Mouse (Mus musculus): Measurements from ENCODE around the gene Naip2.
"Not testable (repeated sequence)": the region's sequence is repeated elsewhere in the genome, so short reads cannot be mapped to it uniquely, and the experiment has no call there.

Naip2 gene

DNA sequence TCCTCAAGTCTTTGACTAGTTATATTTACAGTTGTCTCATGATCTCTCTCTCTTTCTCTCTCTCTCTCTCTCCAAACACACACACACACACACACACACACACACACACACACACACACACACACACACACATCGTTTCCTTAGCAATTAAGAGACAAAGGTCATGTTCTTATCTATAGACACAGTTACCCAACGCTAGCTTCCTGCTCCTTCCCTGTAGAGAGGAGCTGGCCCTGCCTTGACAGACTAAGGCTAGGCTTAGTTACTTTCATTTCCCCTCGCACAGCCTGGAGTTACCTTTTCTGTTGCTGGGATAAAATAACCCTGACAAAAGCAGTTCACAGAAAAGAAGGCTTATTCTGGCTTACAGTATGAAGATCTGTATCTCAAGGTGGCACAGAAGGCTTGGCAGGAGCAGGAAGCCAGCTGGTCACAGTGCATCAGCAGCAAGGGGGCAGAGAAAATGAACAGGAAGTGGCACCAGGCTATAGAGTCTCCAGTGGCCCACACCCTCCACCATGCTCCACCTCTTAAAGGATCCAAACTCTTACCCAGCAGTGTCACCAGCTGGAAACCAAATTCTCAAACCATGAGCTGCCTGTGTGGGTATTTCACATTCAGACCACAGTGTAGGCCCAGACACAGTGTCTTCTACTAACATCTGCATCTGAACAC is at the start of gene Naip2:
Naip2 (minus strand) TSS at position 434 of the 675 bp plus-strand sequence.
- DNase-seq (ENCODE audit: low spot score), result not testable (repeated sequence)

DNA sequence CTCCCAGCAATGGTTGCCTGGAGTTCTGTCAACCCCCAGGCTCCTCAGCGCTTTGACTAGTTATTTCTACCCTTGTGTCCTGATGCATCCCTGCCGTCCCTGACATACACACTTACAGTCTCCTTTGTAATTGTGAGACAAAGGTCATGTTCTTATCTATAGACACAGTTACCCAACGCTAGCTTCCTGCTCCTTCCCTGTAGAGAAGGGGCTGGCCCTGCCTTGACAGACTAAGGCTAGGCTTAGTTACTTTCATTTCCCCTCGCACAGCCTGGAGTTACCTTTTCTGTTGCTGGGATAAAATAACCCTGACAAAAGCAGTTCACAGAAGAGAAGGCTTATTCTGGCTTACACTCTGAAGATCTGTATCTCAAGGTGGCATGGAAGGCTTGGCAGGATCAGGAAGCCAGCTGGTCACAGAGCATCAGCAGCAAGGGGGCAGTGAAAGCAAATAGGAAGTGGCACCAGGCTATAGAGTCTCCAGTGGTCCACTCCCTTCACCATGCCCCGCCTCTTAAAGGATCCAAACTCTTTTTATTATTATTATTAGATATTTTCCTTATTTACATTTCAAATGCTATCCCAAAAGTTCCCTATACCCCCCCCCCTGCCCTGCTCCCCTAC is 45.1 kb upstream of the Naip2 start:
- not testable (repeated sequence) for DNase-seq (ENCODE audit: low spot score)

DNA sequence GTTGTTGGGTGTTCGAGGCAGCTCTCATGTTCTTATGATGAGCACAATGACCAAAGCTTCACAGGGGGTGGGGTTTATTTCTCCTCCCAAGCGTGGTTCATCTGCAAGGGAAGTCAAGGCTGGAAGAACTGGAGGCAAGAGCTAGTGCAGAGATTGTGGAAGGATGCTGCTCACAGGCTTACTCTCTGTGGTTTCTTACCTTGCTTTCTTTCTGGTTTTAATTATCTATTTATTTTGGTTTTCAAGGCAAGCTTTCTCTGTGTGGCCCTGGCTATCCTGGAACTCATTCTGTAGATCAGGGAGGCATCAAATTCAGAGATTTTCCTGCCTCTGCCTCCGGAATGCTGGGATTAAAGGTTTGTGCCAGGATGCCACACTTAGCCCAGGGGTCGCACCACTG is 44.3 kb upstream of the Naip2 start, which contains the start of gene Naip5:
Naip5 (minus strand) TSS at position 101 of the 400 bp plus-strand sequence.
- not testable (repeated sequence) for DNase-seq (ENCODE audit: low spot score)

DNA sequence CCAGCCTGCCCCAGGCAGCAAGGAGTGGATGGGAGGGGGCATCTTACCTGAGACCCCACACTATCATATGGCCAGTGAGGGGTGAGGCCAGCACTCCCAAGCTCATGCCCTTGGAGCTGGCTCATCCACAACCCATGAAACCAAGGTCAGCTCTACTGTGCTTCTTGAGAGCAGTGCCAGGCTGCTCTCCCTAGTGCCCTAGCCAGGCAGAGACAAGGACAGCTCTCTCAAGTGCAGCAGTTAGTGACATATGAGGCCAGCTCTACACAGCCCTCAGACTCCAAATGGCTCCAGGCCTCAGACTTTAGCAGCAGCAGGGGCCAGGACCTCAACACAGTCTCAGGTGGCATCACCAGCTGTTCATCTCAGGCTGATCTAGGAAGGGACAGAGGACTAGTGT is 41.8 kb upstream of the Naip2 start:
- DNase-seq (ENCODE audit: low spot score), result no peak

DNA sequence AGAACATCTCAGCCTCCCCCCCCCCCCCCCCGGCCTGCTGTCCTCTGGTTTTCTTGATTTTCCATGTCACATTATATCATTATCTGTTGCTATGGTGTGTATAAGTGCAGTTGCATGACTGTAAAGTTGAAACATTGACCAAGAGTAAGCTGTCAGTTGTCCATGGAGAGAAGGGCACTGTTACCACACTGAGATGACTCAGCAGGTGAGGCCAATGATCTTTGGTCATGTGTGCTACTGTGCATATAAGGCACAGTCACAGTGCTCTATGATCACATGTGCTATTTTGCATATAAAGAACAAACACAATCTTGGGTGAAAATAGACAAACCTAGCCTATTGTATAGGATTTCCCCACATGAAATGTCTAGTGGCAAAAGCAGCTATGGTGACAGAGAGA is 11.8 kb upstream of the Naip2 start:
- not testable (repeated sequence) for DNase-seq (ENCODE audit: low spot score)

DNA sequence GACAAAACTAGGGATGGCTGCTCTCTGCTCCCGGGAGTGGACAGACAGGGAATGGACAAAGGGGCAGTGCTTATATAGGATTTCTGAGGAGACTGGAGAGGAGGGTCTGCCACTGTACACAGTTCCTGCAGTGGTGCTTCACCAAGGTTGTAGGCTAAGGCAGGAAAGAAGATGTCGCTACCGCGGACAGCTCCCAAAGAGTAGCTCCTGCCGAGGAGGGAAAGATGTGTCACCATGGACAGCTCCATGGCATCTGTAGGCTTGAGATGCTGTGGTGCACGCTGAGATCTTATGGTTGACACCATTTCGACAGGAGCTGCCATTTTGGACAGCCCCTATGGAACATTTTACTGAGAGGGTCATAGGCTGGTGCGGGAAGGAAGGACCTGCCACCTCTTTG is 8.6 kb upstream of the Naip2 start:
- DNase-seq (ENCODE audit: low spot score), result peak; percentile 51

DNA sequence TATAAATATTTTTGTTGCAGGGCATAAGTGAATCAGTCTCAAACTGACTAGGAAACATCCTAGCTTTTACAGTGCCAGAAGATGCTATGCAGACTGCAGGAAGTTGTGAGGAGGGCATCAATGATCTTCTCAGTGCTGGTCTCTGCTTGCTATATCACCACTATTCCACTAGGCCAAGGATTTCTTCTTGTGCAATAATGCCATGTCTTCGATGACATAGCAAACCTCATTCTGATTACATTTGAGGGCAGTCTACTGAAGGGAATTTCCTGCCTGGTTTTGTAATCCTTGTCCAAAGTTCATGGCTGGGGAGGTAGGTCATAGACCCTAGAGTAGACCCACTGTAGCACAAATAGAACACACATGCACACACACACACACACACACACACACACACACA is 1.4 kb upstream of the Naip2 start:
- DNase-seq (ENCODE audit: low spot score), result no peak

DNA sequence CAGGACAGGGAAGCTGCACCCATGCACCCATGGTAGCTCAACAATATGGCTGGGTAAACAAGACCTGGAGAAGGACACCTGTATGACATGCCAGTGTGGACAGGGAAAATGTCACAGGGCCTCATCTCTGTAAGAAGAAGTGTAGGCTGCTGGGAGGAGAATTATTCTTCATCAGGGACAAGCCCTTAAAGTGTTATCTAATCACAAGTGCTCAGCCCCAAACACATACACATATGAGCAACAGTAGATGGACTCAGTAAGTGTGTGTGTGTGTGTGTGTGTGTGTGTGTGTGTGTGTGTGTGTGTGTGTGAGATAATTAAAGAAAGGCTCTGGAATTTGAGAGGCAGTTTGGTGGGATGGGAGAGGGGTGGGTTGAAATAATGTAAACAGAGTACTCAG is 1.1 kb downstream of the Naip2 start:
- DNase-seq (ENCODE audit: low spot score), result no peak

DNA sequence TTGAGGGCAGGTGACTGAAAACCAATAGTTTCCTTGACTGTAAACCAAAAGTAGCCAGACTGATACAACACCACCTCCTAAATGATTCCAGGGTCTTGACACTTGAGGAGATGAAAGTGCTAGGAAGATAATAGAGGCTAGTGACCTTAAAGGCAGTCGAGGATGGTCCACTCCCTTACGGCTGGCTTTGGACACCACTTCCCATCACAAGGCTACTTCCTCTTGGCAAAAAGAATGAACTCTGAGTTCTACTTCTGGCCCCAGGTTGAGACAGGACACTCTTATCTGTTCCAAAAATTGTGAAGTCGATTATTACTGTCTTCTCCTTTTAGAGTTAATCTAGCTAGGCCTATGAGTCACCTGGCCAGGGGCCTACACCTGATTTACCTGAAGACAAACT is 6.5 kb downstream of the Naip2 start:
- DNase-seq (ENCODE audit: low spot score), result no peak

DNA sequence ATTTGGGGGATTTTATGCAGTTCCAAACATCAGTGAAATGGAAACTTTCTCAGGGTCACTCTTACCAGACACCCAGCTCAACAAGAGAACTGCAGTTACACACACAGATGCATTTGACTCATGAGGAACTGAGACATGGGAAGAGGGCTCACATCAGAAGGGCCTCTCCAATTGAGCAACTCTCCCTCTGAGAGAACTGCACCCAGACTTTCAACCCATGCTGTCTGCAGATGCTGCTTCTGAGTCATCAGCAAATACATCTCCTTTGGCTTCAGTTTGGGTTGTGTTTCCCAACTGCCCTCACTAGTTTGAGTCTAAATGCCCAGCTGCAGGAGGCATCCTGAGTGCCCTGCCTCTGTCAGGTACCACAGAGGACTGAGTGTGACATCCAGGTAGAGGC is 18.8 kb downstream of the Naip2 start:
- not testable (repeated sequence) for DNase-seq (ENCODE audit: low spot score)

DNA sequence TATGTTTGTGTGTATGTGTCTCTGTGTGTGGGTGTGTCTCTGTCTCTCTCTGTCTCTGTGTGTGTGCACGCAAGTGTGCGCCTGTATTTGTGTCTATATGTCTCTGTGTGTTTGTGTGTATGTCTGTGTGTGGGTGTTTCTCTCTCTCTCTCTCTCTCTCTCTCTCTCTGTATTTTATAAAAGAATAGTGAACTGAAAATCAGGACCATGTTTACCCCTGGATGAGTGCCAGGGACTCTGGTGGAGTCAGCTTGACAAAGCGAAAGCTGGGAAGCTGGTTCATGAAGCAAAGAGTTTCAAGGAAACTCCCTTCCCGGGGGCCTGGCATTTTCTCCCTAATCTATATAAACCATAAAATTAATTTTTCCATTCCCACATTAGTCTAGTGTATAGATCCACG is 27.5 kb downstream of the Naip2 start:
- DNase-seq (ENCODE audit: low spot score), result not testable (repeated sequence)

DNA sequence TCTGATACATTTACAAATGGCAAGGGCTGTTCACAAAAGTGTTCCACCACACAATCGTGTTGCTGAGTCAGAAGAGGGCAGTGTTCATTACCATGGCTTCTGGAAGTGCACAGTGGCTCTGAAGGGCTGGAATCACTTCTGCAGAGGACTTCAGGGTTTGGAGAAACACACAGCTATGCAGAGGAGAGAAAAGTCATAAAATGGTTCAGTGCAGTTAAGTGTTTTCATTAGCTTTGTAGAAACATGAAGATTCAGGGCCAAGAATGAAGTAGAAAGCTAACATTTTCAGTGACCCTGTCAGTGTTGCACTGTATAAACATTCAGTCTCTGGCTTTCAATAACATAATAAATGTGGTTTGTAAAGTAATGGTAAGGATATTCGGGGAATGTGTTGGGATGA is 35.5 kb downstream of the Naip2 start:
- not testable (repeated sequence) for DNase-seq (ENCODE audit: low spot score)

DNA sequence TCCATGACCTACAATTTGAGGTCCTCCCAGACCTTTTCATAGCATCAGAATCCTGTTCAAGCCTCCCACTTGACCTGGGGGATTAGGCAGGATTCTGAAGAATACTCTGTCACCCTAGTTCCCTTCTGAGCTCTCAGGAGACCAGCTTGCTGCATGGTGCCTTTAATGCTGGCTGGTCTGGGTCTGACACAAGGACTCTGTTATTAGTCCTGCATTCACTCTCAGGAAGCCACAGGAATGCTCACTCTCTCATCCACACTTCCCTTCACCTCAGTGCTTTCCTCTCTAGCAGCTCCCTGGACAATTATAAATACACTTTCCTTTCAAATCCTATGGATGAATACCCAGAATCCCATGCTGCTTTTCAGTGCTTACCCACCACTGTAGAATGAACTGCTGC is 39.4 kb downstream of the Naip2 start:
- not testable (repeated sequence) for DNase-seq (ENCODE audit: low spot score)

DNA sequence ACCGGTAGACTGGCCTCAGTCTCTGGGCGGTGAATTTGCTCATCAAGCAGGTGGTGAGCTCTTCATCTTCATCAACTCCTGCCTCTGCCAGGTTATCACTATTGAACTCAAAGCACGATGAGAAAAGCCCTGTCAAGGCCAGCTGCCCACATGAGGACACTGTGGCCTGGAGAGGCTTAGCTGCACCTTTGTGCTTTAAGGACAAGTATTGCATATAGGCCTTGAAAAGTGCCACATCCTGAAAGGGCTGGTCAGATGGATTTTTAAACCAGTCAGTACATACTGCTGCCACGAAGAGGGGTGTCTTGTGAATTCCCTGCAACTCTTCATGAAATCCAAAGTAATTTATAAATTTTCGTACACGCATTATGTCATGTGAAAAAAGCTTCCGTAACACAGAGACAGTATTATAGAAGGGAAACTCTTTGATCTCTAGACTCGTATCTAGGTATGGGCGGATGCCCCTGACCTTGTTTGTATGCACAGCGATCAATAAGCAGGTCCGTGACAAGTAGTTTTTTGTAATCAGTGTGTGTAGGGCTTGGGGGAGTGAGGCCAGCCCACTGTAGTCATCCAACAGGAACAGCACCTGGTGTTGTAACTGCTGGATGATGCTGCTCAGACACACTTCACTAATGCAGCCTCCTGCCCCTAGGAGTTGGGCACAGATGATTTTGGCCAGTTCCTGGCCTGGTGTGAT is 40.6 kb downstream of the Naip2 start:
- DNase-seq (ENCODE audit: low spot score), result not testable (repeated sequence)

DNA sequence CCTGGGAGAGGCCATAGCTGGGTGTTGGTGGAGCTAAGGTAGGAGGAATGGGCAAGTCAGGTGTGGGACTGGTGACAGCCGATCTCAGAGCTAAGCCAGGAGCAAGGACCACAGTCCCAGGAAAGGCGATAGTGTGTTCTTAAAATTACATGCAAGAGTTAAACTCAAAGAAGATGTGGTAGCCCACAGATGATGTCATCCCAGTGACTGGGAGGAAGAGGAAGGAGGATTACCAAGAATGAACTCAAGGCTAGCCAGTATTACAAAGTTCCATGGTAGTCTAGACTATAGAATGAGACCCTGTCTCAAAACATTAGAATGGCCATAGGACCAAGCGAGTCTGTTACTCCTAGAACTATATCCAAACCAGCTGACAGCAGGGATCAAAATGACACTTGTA is 45.3 kb downstream of the Naip2 start:
- no peak for DNase-seq (ENCODE audit: low spot score)

DNA sequence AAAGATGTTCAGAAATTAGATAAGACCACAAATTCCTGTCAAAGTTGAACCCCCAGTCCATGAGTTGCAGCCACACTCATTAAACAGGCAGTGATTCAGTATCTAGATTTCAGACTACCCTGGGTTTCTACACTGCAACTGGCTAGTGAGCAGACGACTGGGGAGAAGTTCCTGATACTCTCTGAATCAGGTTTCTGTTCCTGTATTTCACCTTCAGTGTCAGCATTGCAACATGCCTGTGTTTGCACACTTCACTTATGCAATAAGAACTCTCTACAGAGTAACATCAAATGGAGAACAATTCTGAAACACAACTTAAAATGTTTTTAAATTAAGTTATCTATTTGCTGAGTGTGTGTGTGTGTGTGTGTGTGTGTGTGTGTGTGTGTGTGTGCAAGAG is 49.2 kb downstream of the Naip2 start:
- no peak for DNase-seq (ENCODE audit: low spot score)

DNA sequence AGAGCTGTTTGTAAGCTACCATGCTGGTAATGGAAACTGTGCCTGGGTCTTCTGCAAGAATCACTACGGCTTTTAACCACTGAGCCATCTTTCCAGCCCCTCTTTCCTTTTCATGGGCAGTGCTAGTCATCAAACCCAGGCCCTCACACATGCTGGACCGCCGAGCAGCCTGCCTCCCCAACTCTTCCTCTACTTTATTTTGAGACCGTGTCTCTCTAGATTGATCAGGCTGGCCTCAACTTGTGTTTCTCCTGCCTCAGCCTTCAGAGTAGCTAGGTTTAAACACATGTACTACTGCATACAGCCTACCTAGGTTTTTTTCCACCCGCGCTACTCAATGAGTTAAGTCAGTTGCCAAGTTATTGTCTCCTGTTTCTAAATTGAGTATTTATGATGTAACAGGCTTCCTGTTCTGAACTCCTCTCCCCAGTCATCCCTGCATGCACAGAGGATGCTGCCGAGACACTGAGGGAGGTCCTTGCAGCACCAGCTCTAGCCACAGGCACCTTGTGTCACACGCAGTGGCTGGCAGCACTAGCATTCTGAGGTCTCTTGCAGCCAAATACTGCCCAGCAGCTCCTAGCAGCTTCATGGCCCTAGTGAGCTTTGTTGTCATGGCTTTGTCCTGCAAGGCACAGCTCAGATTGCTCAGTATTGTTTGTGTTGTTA is 60.1 kb downstream of the Naip2 start:
- DNase-seq (ENCODE audit: low spot score), result no peak

DNA sequence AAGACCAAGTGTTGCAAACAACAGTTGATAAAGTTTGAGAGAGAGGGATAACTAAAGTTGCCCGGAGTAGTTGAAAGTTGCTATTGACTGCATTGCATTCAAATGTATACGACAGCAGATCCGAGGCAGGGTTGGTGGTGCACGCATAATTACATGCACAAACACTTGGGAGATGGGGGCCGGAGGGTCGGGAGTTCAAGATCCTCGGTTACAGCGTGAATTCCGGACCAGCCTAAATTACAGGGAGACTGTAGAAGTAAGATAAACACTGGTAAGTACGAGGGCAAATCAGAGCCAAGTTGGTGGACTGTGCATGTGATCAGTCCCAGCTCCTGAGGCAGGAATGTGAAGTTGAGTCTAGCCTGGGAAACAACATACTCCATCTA is 76.6 kb downstream of the Naip2 start:
- no peak for DNase-seq (ENCODE audit: low spot score)

DNA sequence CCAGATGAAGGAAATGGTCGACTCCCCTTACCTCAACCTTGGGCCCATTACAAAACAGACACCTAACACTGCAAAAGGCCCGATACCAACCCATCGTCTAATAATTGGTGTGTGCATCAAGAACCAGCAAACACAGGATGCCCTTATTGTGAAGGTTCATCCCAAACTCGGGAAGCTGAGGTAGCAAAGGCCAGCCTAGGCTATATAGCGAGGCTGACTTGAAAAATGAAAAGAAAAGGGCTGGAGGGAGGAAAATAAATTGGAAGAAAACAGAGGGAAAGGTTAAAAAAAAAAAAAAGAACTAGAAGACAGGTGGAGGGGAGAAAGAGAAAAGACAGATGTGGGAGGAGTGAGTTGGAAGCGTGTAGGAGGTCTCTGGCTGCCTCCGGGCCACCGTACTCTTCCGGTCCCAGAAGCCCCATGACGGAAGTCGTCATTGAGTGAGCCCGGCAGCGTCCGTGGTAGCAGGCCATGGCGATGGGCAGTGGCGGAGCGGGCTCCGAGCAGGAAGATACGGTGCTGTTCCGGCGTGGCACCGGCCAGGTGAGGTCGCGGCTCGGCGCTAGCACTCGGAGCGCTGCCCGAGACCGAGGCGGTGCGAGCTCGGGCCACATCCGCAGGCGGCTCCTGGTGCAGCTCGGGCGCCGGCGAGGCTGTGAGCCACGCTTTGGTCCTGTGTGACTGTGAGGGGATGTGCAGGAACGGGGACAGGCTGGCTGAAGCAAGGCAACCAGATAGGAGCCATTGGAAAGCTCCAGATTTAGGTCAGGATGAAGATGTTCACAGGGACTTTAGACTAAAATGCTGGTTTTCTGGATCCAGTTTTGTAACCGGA is 77.3 kb downstream of the Naip2 start, which contains the start of gene Smn1:
Smn1 (plus strand) TSS at position 430 of the 835 bp plus-strand sequence.
- peak; percentile 96 for DNase-seq (ENCODE audit: low spot score)

DNA sequence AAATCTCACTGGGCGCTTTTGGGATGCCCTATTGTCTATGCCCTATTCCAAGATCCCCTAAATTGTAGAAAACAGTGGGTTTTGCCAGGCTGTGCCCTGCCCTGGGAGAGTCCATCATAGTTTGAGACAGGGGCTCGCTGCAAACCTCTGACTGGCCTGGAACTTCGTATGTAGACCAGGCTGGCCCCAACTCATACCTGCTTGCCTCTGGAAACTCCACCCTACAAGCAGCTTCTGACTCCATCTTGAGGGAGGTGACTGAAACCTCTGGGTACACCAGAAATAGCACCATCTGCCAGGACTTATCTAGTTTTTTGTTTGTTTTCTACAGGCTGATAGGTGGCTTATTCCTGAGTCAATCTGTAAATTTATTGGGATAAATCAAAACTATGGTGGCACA is 77.9 kb downstream of the Naip2 start:
- no peak for DNase-seq (ENCODE audit: low spot score)

DNA sequence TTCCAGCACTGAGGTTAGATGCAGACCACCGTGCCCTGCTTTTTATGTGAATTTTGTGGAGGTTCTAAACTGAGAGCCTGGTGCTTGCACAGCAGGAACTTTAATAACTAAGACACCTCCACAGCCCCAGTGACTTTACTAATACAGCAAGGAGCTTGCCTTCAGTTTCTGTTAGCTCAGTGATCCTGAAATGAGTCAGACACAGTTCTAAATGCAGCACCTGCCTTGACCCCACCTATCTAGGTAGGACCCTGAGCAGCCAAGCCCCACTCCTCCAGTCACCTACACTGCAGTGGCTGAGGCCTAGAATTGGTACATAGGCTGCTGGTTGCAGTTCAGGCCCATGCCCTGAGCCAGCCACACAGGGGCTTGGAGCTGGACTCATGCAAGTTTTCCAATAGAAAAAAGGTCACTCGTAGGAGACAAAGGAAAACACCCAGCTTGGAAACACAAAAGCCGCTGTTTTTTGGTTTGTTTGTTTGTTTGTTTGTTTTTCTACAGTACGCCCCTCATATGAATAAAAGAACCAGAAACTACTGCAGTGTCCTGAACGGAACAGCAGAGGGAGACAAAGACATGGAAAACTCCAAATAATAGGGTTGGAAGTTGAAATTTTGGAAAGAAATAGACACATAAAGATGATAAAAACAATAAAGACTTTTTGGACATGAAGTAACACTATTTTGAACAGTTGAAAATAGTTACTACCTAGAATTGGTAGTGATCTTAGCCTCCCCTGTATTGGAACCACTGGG is 89.5 kb downstream of the Naip2 start:
- DNase-seq (ENCODE audit: low spot score), result peak; percentile 61
